Mouse (Mus musculus) liver, adult 2 months (tissue): ENCODE measurements around the gene Pfdn5. TPM values are rescaled to one million over a fixed set of nuclear protein-coding genes. Genes with fewer than 3 reads are reported as not detected.

Experiments
- DNase-seq: peaks from one replicate; pipeline ENCODE4 v3.0.0-alpha.2; 2011; ENCODE audit warnings: low read depth, low spot score; ENCODE audit errors: extremely low read depth
- H3K27ac ChIP-seq: fragments of 200-500 bp; replicated peaks from 2 replicates; pipeline ENCODE4 v1.5.1; 2012; ENCODE audit warnings: low read depth, mild to moderate bottlenecking, control low read depth, inconsistent platforms, low read length; ENCODE audit not compliant: insufficient read depth
- H3K27me3 ChIP-seq: fragments of 200-500 bp; 2 replicates; pipeline ENCODE4 v1.6.1; 2012; ENCODE audit warnings: mild to moderate bottlenecking, moderate library complexity, low read length, inconsistent platforms; ENCODE audit not compliant: control insufficient read depth, insufficient read depth
- H3K36me3 ChIP-seq: fragments of 200-500 bp; 2 replicates; pipeline ENCODE4 v1.6.1; 2012; ENCODE audit warnings: low read length, inconsistent platforms; ENCODE audit not compliant: control insufficient read depth, insufficient read depth
- H3K4me1 ChIP-seq: fragments of 200-500 bp; 2 replicates; pipeline ENCODE4 v1.6.1; 2011; ENCODE audit warnings: low read length; ENCODE audit not compliant: control insufficient read depth, insufficient read depth
- H3K4me3 ChIP-seq: fragments of 200-500 bp; 2 replicates; pipeline ENCODE4 v1.5.1; 2011; ENCODE audit warnings: low read depth, mild to moderate bottlenecking, control low read depth, low read length, moderate library complexity; ENCODE audit not compliant: insufficient read depth
- H3K79me2 ChIP-seq: fragments of 200-500 bp; 2 replicates; pipeline ENCODE4 v1.6.1; 2012; ENCODE audit warnings: inconsistent platforms, mild to moderate bottlenecking, low read length, moderate library complexity; ENCODE audit not compliant: control insufficient read depth, insufficient read depth
- H3K9ac ChIP-seq: fragments of 200-500 bp; 2 replicates; pipeline ENCODE4 v1.6.1; 2012; ENCODE audit warnings: low read depth, mild to moderate bottlenecking, control low read depth, inconsistent platforms, low read length
- CTCF ChIP-seq: fragments of 200-500 bp; IDR thresholded peaks from 2 replicates; pipeline ENCODE4 v1.5.1; 2011; ENCODE audit warnings: low read depth, low read length, control low read depth
- POLR2A ChIP-seq: fragments of 200-500 bp; IDR thresholded peaks from 2 replicates; pipeline ENCODE4 v1.6.1; 2011; ENCODE audit warnings: low read length, control low read depth; ENCODE audit not compliant: insufficient read depth; ENCODE audit errors: extremely low read depth
- WGBS: fragments of 180-500 bp; shearing (Covaris S2); methylation state at CpG from one replicate; pipeline ENCODE4 v1.1.7; 2018; 5-methylcytosine and 5-hydroxymethylcytosine counted together
- polyA plus RNA-seq: library from polyadenylated mRNA; depleted of rRNA; stranded (reverse); fragments of >200 nt; gene quantifications from 2 replicates; pipeline ENCODE4 v1.2.3, GENCODE M21; 2012
- total RNA-seq: library from RNA; depleted of rRNA; stranded (reverse); fragments of >200 nt; gene quantifications from 2 replicates; pipeline ENCODE4 v1.2.3, GENCODE M21; 2014

Pfdn5 gene
- total and polyA plus RNA-seq, 2 experiments = 45.2 to 195 TPM

GRCm38 (mm10) chr15:102302542-102302941, 23.4 kb upstream of the Pfdn5 start:
- H3K27ac ChIP-seq = no peak overlapping the region
- H3K36me3 ChIP-seq = no peaks in the 10 kb centered on the region
- 96% methylated on average over 6 of the region's 6 CpGs for WGBS
- H3K79me2 ChIP-seq = no peaks in the 10 kb centered on the region
- no peak overlapping the region for H3K4me3 ChIP-seq
- no peak overlapping the region for H3K9ac ChIP-seq
- TF ChIP-seq CTCF (no peak), POLR2A (no peak)
- DNase-seq = no peak
- no peaks in the 10 kb centered on the region for H3K27me3 ChIP-seq
- H3K4me1 ChIP-seq = no peaks in the 10 kb centered on the region

- DNase-seq = no peak
- Histone ChIP-seq H3K4me1 (peaks cover 2% of the 10 kb centered on the region; the same call in 1 of the 2 replicates), H3K9ac (no peak overlapping the region), H3K4me3 (no peak overlapping the region), H3K79me2 (no peaks in the 10 kb centered on the region), H3K36me3 (no peaks in the 10 kb centered on the region), H3K27me3 (no peaks in the 10 kb centered on the region), H3K27ac (no peak overlapping the region)
- no peak for TF ChIP-seq CTCF
- TF ChIP-seq POLR2A = no peak
- WGBS = 93% methylated on average over 9 of the region's 9 CpGs
Observed at GRCm38 (mm10) chr15:102308717-102309116, 17.2 kb upstream of the Pfdn5 start.

DNA sequence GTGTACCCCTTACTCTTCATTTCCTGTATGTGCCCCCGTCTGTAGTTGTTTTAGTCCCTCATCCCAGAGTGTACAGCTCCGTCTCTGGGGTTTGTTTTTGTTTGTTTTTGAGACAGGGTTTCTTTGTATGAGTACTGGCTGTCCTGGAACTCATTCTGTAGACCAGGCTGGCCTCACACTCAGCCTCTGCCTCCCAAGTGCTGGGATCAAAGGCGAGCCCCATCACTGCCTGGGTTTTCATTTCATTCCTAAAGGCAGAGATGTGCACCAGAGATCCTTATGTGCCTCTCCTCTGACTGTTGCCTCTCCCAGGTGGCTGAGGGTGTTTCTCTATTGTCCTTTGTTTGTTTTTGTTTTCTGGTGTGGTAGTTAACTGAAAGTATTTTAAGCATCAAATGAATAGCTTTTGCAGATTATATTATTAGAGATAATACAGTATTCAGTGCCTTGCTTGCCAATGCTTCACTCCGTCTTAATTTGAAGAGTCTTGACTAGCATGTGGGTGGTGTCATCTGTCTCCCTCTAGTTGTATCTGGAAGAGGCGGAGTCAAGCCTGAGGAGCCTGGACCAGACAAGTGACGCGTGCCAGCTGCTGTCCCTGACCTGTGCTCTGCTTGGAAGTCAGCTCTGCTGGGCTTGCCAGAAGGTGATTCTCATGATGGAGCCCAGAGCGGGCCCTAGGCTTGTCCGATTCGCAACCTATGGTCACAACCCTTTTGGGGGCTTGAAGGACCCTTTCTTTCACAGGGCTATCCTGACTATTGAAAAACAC, 15.7 kb upstream of the Pfdn5 start:
- H3K4me3 ChIP-seq = no peak overlapping the region
- no peak overlapping the region for H3K27ac ChIP-seq
- H3K4me1 ChIP-seq = peaks cover 2% of the 10 kb centered on the region; the same call in 1 of the 2 replicates
- WGBS = 75% methylated on average over 10 of the region's 10 CpGs
- no peaks in the 10 kb centered on the region for H3K36me3 ChIP-seq
- no peak overlapping the region for H3K9ac ChIP-seq
- no peaks in the 10 kb centered on the region for H3K27me3 ChIP-seq
- no peaks in the 10 kb centered on the region for H3K79me2 ChIP-seq
- TF ChIP-seq CTCF (no peak), POLR2A (no peak)
- peak; percentile 64 for DNase-seq

DNA sequence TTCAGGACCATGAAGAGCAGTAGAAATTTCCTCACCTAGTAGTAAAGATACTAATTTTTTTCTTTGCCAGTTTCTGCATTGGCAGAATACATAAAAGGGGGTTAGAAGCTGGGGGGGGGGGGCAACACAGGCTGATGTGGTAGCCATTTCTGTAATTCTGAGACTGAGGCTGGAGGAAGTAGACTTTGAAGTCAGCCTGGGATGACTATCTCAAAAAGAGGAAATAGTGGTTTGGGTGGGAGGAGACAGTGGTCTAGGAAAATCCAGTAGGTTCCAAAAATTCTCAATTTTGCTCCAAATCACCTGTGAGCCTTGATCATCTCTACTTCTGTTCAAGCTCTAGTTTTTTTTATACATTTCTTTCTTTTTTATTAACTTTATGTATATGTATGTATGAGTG, 14.4 kb upstream of the Pfdn5 start:
- Histone ChIP-seq H3K79me2 (no peaks in the 10 kb centered on the region), H3K9ac (no peak overlapping the region), H3K36me3 (no peaks in the 10 kb centered on the region), H3K27me3 (no peaks in the 10 kb centered on the region), H3K4me1 (peaks cover 2% of the 10 kb centered on the region; the same call in 1 of the 2 replicates), H3K4me3 (no peak overlapping the region), H3K27ac (no peak overlapping the region)
- no peak for DNase-seq
- TF ChIP-seq POLR2A (no peak), CTCF (no peak)

GRCm38 (mm10) chr15:102315292-102315691, 10.6 kb upstream of the Pfdn5 start:
- TF ChIP-seq POLR2A = no peak
- TF ChIP-seq CTCF = no peak
- no peaks in the 10 kb centered on the region for H3K36me3 ChIP-seq
- WGBS = 94% methylated on average over 8 of the region's 8 CpGs

GRCm38 (mm10) chr15:102316263-102316662, 9.7 kb upstream of the Pfdn5 start:
- DNase-seq = peak; percentile 48
- no peaks in the 10 kb centered on the region for H3K79me2 ChIP-seq

More at GRCm38 (mm10) chr15:102315292-102315691, 10.6 kb upstream of the Pfdn5 start:
- Histone ChIP-seq H3K4me1 (no peaks in the 10 kb centered on the region; the same call in 1 of the 2 replicates), H3K4me3 (no peak overlapping the region), H3K27ac (no peak overlapping the region), H3K79me2 (no peaks in the 10 kb centered on the region), H3K9ac (no peak overlapping the region), H3K27me3 (no peaks in the 10 kb centered on the region)
- DNase-seq = no peak

More at GRCm38 (mm10) chr15:102316263-102316662, 9.7 kb upstream of the Pfdn5 start:
- no peak overlapping the region for H3K4me3 ChIP-seq
- WGBS = 85% methylated on average over 6 of the region's 6 CpGs
- no peak overlapping the region for H3K9ac ChIP-seq
- TF ChIP-seq POLR2A (no peak), CTCF (peak; percentile 80)
- H3K27me3 ChIP-seq = no peaks in the 10 kb centered on the region
- no peaks in the 10 kb centered on the region for H3K4me1 ChIP-seq
- H3K27ac ChIP-seq = no peak overlapping the region
- H3K36me3 ChIP-seq = no peaks in the 10 kb centered on the region
